Mouse (Mus musculus) ES-E14 (cell line): ENCODE data around the gene Mapt. TPM values are rescaled to one million over a fixed set of nuclear protein-coding genes. Genes with fewer than 3 reads are reported as not detected.

Experiments
- DNase-seq: peaks from one replicate; pipeline ENCODE4 v3.0.0-alpha.2; 2013; ENCODE audit warnings: low read depth, low spot score
- H3K27ac ChIP-seq: 2 replicates; pipeline ENCODE4 v1.5.1; 2012; ENCODE audit warnings: low read depth, mild to moderate bottlenecking, low read length, moderate library complexity, mixed read lengths; ENCODE audit not compliant: poor library complexity, insufficient read depth, severe bottlenecking
- H3K36me3 ChIP-seq: 2 replicates; pipeline ENCODE4 v1.6.1; 2012; ENCODE audit warnings: mild to moderate bottlenecking, low read length, moderate library complexity, mixed read lengths; ENCODE audit not compliant: control insufficient read depth, poor library complexity, insufficient read depth, severe bottlenecking
- H3K4me1 ChIP-seq, 2 experiments: fragments of 150-350 bp in 1 of 2; sonication (generic) in 1 of 2; 2 replicates each; pipeline ENCODE4 v1.6.1; 2012; ENCODE audit warnings: low read length in 2 of 2, mild to moderate bottlenecking in 1 of 2, mixed read lengths in 1 of 2; ENCODE audit not compliant: control insufficient read depth in 2 of 2, insufficient read depth in 2 of 2, poor library complexity in 1 of 2
- H3K4me3 ChIP-seq, 2 experiments: fragments of 150-350 bp in 1 of 2; sonication (generic) in 1 of 2; 2 replicates each; pipeline ENCODE4 v1.5.1; 2012; ENCODE audit warnings: low read length in 2 of 2, low read depth in 1 of 2, mild to moderate bottlenecking in 1 of 2, mixed read lengths in 1 of 2; ENCODE audit not compliant: insufficient read depth in 1 of 2, poor library complexity in 1 of 2, severe bottlenecking in 1 of 2
- H3K9ac ChIP-seq: 2 replicates; pipeline ENCODE4 v1.6.1; 2012; ENCODE audit warnings: low read depth, mild to moderate bottlenecking, low read length, mixed read lengths; ENCODE audit not compliant: poor library complexity, insufficient read depth, severe bottlenecking
- H3K9me3 ChIP-seq: fragments of 150-350 bp; sonication (generic); 2 replicates; pipeline ENCODE4 v1.6.1; 2012; ENCODE audit warnings: low read depth, mild to moderate bottlenecking, low read length; ENCODE audit not compliant: control insufficient read depth, insufficient read depth
- CHD2 ChIP-seq: IDR thresholded peaks from 2 replicates; pipeline ENCODE4 v1.6.1; 2014; ENCODE audit warnings: mild to moderate bottlenecking, low read depth, low read length, inconsistent platforms
- HCFC1 ChIP-seq: IDR thresholded peaks from 2 replicates; pipeline ENCODE4 v1.6.1; 2012; ENCODE audit warnings: low read length, inconsistent platforms, borderline replicate concordance; ENCODE audit not compliant: insufficient read depth
- MAFK ChIP-seq: IDR thresholded peaks from 2 replicates; pipeline ENCODE4 v1.6.1; 2014; ENCODE audit warnings: mild to moderate bottlenecking, low read depth, low read length, inconsistent platforms; ENCODE audit not compliant: insufficient read depth
- ZC3H11A ChIP-seq: IDR thresholded peaks from 2 replicates; pipeline ENCODE4 v1.6.1; 2012; ENCODE audit warnings: low read depth, mild to moderate bottlenecking, inconsistent platforms, low read length, borderline replicate concordance
- ZNF384 ChIP-seq: IDR thresholded peaks from 2 replicates; pipeline ENCODE4 v1.6.1; 2012; ENCODE audit warnings: low read depth, low read length, inconsistent platforms
- in situ Hi-C, 2 experiments: fragments of 600-800 bp; cut with MboI; formaldehyde crosslinking; loops; one replicate each; pipeline ENCODE4 v1.15.1; 2025; ENCODE audit warnings: low sequenced_read_pairs in 2 of 2, inconsistent platforms in 1 of 2; ENCODE audit not compliant: unreplicated experiment in 2 of 2
- total RNA-seq: library from RNA; depleted of rRNA; stranded (reverse); fragments of 300-350 nt; gene quantifications from 2 replicates; pipeline ENCODE4 v1.2.3, GENCODE M21; 2012

Mapt gene
- total RNA-seq, 1 experiment: 9.7 TPM

DNA sequence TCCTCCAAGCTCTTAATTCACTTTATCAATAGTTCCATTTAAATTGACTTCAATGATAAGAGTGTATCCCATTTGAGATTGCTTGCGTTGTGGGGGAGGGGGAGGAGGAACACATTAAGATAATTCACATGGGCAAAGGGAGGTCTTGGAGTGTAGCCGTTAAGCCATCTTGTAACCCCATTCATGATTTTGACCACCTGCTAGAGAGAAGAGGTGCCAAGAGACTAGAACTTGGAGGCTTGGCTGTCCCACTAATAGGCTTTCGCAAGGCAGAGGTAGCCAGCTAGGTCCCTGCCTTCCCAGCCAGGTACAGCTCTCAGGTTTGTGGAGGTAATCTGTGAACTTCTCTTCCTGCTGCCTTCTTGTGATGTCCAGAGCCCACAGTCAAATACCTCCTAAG lies 100.0 kb downstream of the Mapt start:
- H3K4me1 ChIP-seq: no peaks in the 10 kb centered on the region
- H3K4me3 ChIP-seq: no peak overlapping the region
- in situ Hi-C loops: no loop called here
- DNase-seq: no peak
- no peaks in the 10 kb centered on the region for H3K9me3 ChIP-seq
- TF ChIP-seq MAFK: no peak
- TF ChIP-seq CHD2: no peak
- TF ChIP-seq ZC3H11A: no peak
- TF ChIP-seq HCFC1: no peak
- no peak for TF ChIP-seq ZNF384
- H3K27ac ChIP-seq: no peak overlapping the region
- no peak overlapping the region for H3K9ac ChIP-seq
- H3K36me3 ChIP-seq: peaks cover 20% of the 10 kb centered on the region

DNA sequence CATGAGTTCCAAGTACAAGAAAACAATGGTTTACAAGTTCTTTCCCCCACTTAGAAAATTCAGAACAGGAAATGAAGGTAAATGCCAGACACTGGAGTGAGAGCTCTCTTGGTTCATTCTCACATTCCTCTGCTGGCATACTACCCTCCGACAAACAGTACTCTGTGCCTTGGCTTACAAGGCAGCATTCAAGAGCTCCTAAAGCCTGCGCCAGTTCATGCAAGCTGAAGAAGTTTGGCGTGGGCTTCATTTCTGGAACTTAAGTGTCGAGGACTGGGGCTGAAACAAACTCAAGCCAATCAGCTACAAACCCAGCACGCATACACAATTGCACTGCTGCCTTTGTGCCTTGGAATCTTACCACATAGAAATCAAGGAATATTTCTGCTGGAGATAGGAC lies 100.9 kb downstream of the Mapt start:
- Histone ChIP-seq H3K9ac (no peak overlapping the region), H3K4me1 (no peaks in the 10 kb centered on the region), H3K4me3 (no peak overlapping the region), H3K36me3 (peaks cover 21% of the 10 kb centered on the region), H3K27ac (no peak overlapping the region), H3K9me3 (no peaks in the 10 kb centered on the region)
- in situ Hi-C loops: no loop called here
- no peak for TF ChIP-seq CHD2
- TF ChIP-seq HCFC1: no peak
- TF ChIP-seq MAFK: no peak
- no peak for TF ChIP-seq ZC3H11A
- TF ChIP-seq ZNF384: no peak
- no peak for DNase-seq

DNA sequence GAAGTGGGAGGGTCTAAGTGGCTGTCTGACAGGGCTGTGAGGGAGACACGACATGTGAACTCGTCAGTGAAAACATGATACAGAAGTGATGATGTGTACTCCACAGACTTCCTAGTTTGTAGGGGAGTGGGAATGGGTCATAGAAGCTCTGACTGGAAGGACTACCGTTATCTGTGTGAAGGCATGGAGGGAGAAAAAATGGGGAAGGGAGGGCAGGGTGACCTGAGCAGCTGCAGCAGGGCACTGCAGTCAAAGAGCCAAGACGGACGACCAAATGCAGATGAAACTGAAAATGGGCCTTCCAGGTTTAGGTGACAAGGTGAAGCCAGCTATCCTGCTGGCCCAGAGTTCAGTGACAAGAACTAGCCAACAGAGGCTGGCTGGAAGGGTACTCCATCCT lies 102.9 kb downstream of the Mapt start:
- H3K36me3 ChIP-seq: peaks cover 28% of the 10 kb centered on the region
- no peaks in the 10 kb centered on the region for H3K4me1 ChIP-seq
- H3K27ac ChIP-seq: no peak overlapping the region
- no peaks in the 10 kb centered on the region for H3K9me3 ChIP-seq
- DNase-seq: no peak
- in situ Hi-C loops: no loop called here
- TF ChIP-seq ZC3H11A: no peak
- TF ChIP-seq MAFK: no peak
- TF ChIP-seq HCFC1: no peak
- TF ChIP-seq CHD2: no peak
- TF ChIP-seq ZNF384: no peak
- no peak overlapping the region for H3K4me3 ChIP-seq
- no peak overlapping the region for H3K9ac ChIP-seq

DNA sequence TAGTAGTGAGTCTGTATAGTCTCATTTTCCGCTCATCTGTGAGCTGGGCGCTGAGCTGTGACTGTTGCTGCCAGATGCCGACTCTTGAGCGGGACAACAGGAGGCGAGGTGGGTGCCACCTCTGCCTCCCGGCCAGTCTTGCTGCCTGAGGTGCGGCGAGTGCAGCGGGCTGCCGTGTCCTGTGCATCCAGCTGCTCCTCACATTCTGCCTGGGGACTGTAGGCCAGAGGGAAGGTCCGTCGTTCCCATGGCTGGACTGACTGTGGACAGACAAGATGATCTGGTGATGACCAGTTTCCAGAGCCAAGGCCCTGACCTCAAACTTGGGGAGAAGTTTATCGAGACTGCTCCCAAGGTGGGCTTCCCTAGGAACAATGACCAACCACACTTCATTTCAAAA lies 103.8 kb downstream of the Mapt start:
- H3K4me1 ChIP-seq: no peaks in the 10 kb centered on the region
- H3K4me3 ChIP-seq: no peak overlapping the region
- H3K9ac ChIP-seq: no peak overlapping the region
- DNase-seq: no peak
- H3K9me3 ChIP-seq: no peaks in the 10 kb centered on the region
- TF ChIP-seq CHD2: no peak
- TF ChIP-seq ZC3H11A: no peak
- peaks cover 28% of the 10 kb centered on the region for H3K36me3 ChIP-seq
- no peak overlapping the region for H3K27ac ChIP-seq
- in situ Hi-C loops: no loop called here

DNA sequence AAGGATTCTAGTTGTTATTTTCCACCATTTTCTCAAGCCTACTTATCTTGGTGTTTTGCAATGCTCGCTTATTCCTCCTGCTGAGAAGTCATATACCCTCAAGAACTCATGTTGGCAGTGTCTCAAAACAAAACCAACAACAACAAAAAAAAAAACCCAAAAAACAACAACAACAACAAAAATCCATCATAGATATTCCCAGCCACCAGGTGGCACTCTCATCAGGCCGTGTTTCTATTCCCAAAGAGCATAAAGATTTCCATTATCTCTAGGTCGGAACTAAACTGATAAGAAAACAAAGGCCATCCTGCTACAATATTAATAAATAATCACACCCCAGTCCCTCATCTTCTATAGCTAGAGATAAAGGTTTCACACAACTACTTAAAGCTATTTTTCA lies 115.7 kb downstream of the Mapt start:
- H3K4me1 ChIP-seq: no peaks in the 10 kb centered on the region; a peak in 1 of 4 replicates
- TF ChIP-seq ZC3H11A (no peak), ZNF384 (peak; percentile 94)
- peak; percentile 39 for DNase-seq
- H3K4me3 ChIP-seq: no peak overlapping the region
- H3K36me3 ChIP-seq: peaks cover 22% of the 10 kb centered on the region
- in situ Hi-C loops: no loop called here
- H3K9me3 ChIP-seq: no peaks in the 10 kb centered on the region
- no peak overlapping the region for H3K27ac ChIP-seq
- H3K9ac ChIP-seq: no peak overlapping the region
